Mouse (Mus musculus): Measurements from ENCODE around the gene Pola1. TPM values are rescaled to one million over a fixed set of nuclear protein-coding genes. Genes with fewer than 3 reads are reported as not detected.
"Not testable (repeated sequence)": the region's sequence is repeated elsewhere in the genome, so short reads cannot be mapped to it uniquely, and the experiment has no call there.

The Pola1 gene
- total RNA-seq, 2 experiments from 2014 or later = 4.9 to 5.5 TPM

- DNase-seq = no peak
These were observed 202.2 kb downstream of the Pola1 start for GRCm38 (mm10) chrX:93429738-93430260.

- DNase-seq = no peak
These were observed 202.8 kb downstream of the Pola1 start for GRCm38 (mm10) chrX:93428956-93429737.

GRCm38 (mm10) chrX:93400871-93401270 is 231.1 kb downstream of the Pola1 start:
- DNase-seq = not testable (repeated sequence)

- no peak for DNase-seq
These were observed 234.9 kb downstream of the Pola1 start for GRCm38 (mm10) chrX:93397089-93397488.

GRCm38 (mm10) chrX:93377285-93377972 is 254.5 kb downstream of the Pola1 start:
- no peak for DNase-seq

GRCm38 (mm10) chrX:93373503-93373902 is 258.5 kb downstream of the Pola1 start:
- no peak for DNase-seq

- no peak for DNase-seq
These were observed 262.2 kb downstream of the Pola1 start for GRCm38 (mm10) chrX:93369708-93370107.

GRCm38 (mm10) chrX:93368211-93368610 is 263.7 kb downstream of the Pola1 start:
- no peak for DNase-seq

GRCm38 (mm10) chrX:93321336-93321735 is 310.6 kb downstream of the Pola1 start:
- no peak for DNase-seq

GRCm38 (mm10) chrX:93319979-93320378 is 312.0 kb downstream of the Pola1 start:
- no peak for DNase-seq

GRCm38 (mm10) chrX:93317577-93317976 is 314.4 kb downstream of the Pola1 start:
- DNase-seq = no peak

GRCm38 (mm10) chrX:93305780-93306179 is 326.2 kb downstream of the Pola1 start:
- no peak for DNase-seq

GRCm38 (mm10) chrX:93301798-93302197 is 330.2 kb downstream of the Pola1 start:
- no peak for DNase-seq

- no peak for DNase-seq
These were observed 331.7 kb downstream of the Pola1 start for GRCm38 (mm10) chrX:93300183-93300815.

- no peak for DNase-seq
These were observed 332.2 kb downstream of the Pola1 start for GRCm38 (mm10) chrX:93299771-93300170.

GRCm38 (mm10) chrX:93299046-93299626 is 332.8 kb downstream of the Pola1 start:
- no peak for DNase-seq

GRCm38 (mm10) chrX:93297001-93297441 is 334.9 kb downstream of the Pola1 start:
- DNase-seq = no peak

GRCm38 (mm10) chrX:93295819-93296218 is 336.1 kb downstream of the Pola1 start:
- DNase-seq = no peak

- no peak for DNase-seq
These were observed 337.0 kb downstream of the Pola1 start for GRCm38 (mm10) chrX:93294736-93295490.

GRCm38 (mm10) chrX:93292031-93292430 is 339.9 kb downstream of the Pola1 start:
- DNase-seq = no peak

- DNase-seq = no peak
These were observed 342.0 kb downstream of the Pola1 start for GRCm38 (mm10) chrX:93289851-93290380.

All from heart, adult 18-20 months (tissue).